Mouse (Mus musculus): ENCODE data around the gene Cela3b. TPM values are rescaled to one million over a fixed set of nuclear protein-coding genes. Genes with fewer than 3 reads are reported as not detected.

Gene Cela3b
- total RNA-seq, 2 experiments from 2014 or later, result not detected

GRCm38 (mm10) chr4:137458861-137459260 lies 28.5 kb upstream of the Cela3b start:
- intact Hi-C loops (cut with DNase I), result no loop called here
- Histone ChIP-seq H3K27ac (no peak overlapping the region), H3K4me3 (no peak overlapping the region)
- no peak for DNase-seq (ENCODE audit: extremely low spot score in 1 of 2, low spot score in 2 of 2)
- TF ChIP-seq CTCF (IDR thresholded peaks at IDR 0.05), result no peak

GRCm38 (mm10) chr4:137458310-137458709 lies 28.0 kb upstream of the Cela3b start:
- intact Hi-C loops (cut with DNase I), result no loop called here
- Histone ChIP-seq H3K27ac (no peak overlapping the region), H3K4me3 (no peak overlapping the region)
- DNase-seq (ENCODE audit: extremely low spot score in 1 of 2, low spot score in 2 of 2), result no peak
- no peak for TF ChIP-seq CTCF (IDR thresholded peaks at IDR 0.05)

DNA sequence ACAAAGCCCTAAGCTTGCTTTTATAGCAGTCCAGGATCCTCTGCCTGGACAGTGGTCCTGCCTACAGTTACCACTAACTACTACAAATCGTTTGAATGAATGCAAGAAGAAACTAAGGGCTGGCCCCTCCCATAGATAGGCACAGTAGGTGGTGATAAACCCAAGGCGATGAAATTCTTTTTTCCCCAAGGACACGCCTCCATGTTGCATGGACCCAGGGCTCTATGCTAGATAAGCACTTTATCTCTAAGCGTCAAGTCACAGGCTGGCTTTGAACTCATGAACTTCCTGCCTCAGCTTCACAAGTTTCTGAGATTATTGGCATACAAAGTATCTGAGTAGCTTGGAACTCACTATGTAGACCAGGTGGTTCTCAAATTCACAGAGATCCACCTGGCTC lies 27.0 kb upstream of the Cela3b start:
- Histone ChIP-seq H3K4me3 (no peak overlapping the region), H3K27ac (no peak overlapping the region)
- no peak for DNase-seq (ENCODE audit: extremely low spot score in 1 of 2, low spot score in 2 of 2)
- intact Hi-C loops (cut with DNase I), result no loop called here
- TF ChIP-seq CTCF (IDR thresholded peaks at IDR 0.05), result no peak

- intact Hi-C loops (cut with DNase I), result no loop called here
- no peak overlapping the region for H3K27ac ChIP-seq
- H3K4me3 ChIP-seq, result no peak overlapping the region
- no peak for TF ChIP-seq CTCF (IDR thresholded peaks at IDR 0.05)
- no peak for DNase-seq (ENCODE audit: extremely low spot score in 1 of 2, low spot score in 2 of 2)
These were observed 26.2 kb upstream of the Cela3b start for GRCm38 (mm10) chr4:137456581-137456980.

DNA sequence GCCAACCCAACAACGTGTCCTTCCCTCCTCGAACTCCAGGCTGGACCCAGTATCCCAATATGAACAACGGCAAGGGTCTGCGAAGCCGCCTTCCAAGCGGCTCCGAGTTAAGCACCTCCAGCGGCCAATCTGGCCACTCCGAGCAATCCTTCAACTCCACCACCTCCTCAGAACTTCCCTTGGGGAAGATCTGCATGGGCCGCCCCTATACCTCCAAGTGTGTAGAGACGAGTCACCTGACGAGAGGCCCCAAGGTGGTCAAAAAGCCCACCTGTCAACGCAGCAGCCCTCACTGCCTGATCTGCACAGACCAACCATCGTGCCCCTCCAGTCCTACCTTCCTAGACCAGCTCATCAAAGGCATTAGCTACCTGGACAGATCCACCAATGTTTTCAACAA lies 24.2 kb upstream of the Cela3b start:
- TF ChIP-seq CTCF (IDR thresholded peaks at IDR 0.05), result no peak
- DNase-seq (ENCODE audit: extremely low spot score in 1 of 2, low spot score in 2 of 2), result no peak
- intact Hi-C loops (cut with DNase I), result no loop called here
- H3K4me3 ChIP-seq, result no peak overlapping the region
- H3K27ac ChIP-seq, result no peak overlapping the region

- no peak within 1 kb of the TSS for H3K27ac ChIP-seq
- no peak within 1 kb of the TSS for H3K4me3 ChIP-seq
- no peak for DNase-seq (ENCODE audit: extremely low spot score in 1 of 2, low spot score in 2 of 2)
- intact Hi-C loops (cut with DNase I), result no loop called here
- no peak for TF ChIP-seq CTCF (IDR thresholded peaks at IDR 0.05)
These were observed 23.0 kb upstream of the Cela3b start, which contains the start of gene 1700013G24Rik for GRCm38 (mm10) chr4:137453234-137453767. Gene 1700013G24Rik, plus strand, starts transcription at chr4:137453284.

DNA sequence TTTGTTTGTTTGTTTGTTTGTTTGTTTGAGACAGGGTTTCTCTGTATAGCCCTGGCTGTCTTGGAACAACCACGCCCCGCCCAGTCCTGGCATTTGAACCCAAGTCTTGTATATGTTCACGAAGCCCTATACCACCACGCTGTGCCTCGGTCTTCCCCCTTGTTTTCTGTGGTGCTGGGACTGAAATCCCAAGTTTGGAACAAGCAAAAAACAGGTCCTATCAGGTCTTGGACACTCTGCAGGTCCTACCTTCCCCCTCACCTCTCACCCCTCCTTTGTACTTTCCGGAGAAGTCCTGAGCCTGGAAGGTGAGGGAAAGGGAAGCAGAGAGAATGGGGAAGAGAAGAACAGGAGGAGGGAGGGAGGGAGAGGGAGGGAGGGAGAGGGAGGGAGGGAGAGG lies 21.9 kb upstream of the Cela3b start:
- no peak for DNase-seq (ENCODE audit: extremely low spot score in 1 of 2, low spot score in 2 of 2)
- TF ChIP-seq CTCF (IDR thresholded peaks at IDR 0.05), result no peak

DNA sequence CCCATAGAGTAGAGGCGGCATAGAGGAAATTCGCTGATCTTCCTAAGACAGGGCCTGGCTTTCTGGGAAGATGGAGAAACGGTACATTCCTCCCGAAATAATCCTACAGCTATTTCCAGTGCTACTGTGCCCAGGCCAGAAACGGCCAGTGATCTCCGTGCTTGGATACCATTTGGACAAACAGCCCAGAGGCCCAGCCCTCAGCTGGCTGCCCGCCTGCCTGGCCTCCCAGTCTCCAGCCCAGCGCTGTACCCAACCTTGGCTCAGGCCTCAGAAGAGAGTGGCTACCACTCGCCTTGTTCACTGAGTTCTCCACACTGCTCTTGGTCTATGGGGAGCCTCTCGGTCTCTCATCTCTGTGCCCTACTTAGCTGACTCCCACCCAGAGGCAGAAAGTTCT lies 19.4 kb upstream of the Cela3b start:
- intact Hi-C loops (cut with DNase I), result no loop called here
- DNase-seq (ENCODE audit: extremely low spot score in 1 of 2, low spot score in 2 of 2), result no peak
- no peak for TF ChIP-seq CTCF (IDR thresholded peaks at IDR 0.05)
- Histone ChIP-seq H3K27ac (no peak overlapping the region), H3K4me3 (no peak overlapping the region)

More for the DNA sequence above, 21.9 kb upstream of the Cela3b start:
- Histone ChIP-seq H3K27ac (no peak overlapping the region), H3K4me3 (no peak overlapping the region)
- intact Hi-C loops (cut with DNase I), result no loop called here

DNA sequence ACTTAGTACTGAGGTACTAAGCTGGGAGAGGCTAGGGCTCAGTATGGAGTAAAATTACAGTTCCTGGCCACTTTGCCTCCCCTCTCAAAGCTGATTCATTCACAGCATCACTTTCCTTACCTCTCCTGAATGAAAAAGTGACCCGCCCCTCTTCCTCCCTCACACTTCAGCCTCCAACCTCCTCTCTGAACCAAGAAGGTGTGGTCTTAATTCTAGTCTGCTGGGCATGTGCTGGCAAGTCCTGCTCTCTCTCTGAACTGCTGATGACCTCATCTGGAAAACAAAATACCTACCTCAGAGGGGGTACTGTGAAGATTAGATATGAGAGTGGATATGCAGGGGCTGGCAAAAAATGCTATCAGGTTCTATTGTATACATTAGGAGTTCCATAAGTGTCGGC lies 18.8 kb upstream of the Cela3b start:
- TF ChIP-seq CTCF (IDR thresholded peaks at IDR 0.05), result no peak
- DNase-seq (ENCODE audit: extremely low spot score in 1 of 2, low spot score in 2 of 2), result no peak
- intact Hi-C loops (cut with DNase I), result no loop called here
- Histone ChIP-seq H3K27ac (no peak overlapping the region), H3K4me3 (no peak overlapping the region)

- H3K4me3 ChIP-seq, result no peak overlapping the region
- no peak for TF ChIP-seq CTCF (IDR thresholded peaks at IDR 0.05)
- DNase-seq (ENCODE audit: extremely low spot score in 1 of 2, low spot score in 2 of 2), result no peak
- no peak overlapping the region for H3K27ac ChIP-seq
- intact Hi-C loops (cut with DNase I), result no loop called here
These were observed 18.3 kb upstream of the Cela3b start for GRCm38 (mm10) chr4:137448641-137449040.

DNA sequence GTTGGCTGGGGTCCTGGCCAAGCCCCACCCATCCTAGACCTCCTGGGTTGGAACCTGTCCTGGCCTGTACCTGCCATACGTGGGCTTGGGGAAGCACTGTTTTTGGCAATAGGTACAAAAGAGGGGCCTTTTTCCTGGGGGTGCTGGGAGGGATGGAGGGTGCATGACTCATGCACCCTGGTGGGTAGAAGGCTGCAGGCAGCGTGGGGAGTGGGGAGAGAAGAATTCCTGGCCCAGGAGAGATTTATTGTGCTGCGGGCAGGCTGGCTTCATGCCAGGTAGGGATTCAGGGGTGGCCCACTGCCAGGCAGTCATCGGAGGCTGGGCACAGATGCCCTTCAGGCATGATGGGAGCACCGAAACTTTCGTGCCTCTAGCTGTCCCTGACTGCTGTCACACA lies 17.9 kb upstream of the Cela3b start:
- intact Hi-C loops (cut with DNase I), result no loop called here
- TF ChIP-seq CTCF (IDR thresholded peaks at IDR 0.05), result no peak
- H3K27ac ChIP-seq, result no peak overlapping the region
- peak; percentile 26 to 37 for DNase-seq (ENCODE audit: extremely low spot score in 1 of 2, low spot score in 2 of 2)
- H3K4me3 ChIP-seq, result no peak overlapping the region

DNA sequence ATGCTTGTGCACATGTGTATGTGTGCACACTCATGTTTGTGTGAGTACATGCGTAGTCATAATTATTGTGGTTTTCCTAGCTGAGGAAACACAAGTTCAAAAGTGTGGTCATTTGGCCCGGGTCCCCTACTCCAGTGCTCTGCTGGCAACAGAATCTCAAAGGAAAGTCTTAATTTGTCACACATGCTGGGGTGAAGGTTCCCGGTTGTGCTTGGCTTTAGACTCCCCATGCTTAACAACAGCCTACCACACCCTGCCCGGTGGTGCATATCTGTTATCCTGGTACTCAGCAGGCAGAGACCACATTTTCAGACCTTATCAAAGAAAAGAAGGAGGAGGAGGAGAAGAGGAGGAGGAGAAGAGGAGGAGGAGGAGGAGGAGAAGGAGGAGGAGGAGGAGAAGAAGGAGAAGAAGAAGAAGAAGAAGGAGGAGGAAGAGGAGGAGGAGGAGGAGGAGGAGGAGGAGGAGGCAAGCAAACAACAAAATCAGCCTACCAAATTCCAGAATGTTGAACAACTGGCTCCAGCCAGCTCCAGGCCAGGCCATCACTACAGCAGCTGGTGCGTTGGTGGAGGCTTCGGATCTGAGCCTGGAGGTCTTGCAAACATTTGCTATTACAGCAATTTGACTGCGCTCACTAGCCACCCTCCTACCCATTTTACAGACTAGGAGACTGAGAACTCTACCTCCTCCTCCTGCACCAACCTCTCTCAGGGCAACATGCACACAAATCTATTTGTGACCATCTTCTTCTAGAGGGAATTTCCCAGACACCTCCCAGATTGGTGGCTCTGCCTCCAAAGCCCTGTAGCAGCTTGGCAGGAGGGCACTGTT lies 17.2 kb upstream of the Cela3b start:
- TF ChIP-seq CTCF (IDR thresholded peaks at IDR 0.05), result no peak
- no peak overlapping the region for H3K4me3 ChIP-seq
- DNase-seq (ENCODE audit: extremely low spot score in 1 of 2, low spot score in 2 of 2), result no peak
- intact Hi-C loops (cut with DNase I), result no loop called here
- H3K27ac ChIP-seq, result no peak overlapping the region

GRCm38 (mm10) chr4:137445881-137446280 lies 15.5 kb upstream of the Cela3b start:
- Histone ChIP-seq H3K4me3 (no peak overlapping the region), H3K27ac (no peak overlapping the region)
- intact Hi-C loops (cut with DNase I), result no loop called here
- no peak for TF ChIP-seq CTCF (IDR thresholded peaks at IDR 0.05)
- no peak for DNase-seq (ENCODE audit: extremely low spot score in 1 of 2, low spot score in 2 of 2)

Data from left cerebral cortex, adult 2 months (tissue).